12 mouse cellular contexts compared by ENCODE assay signal in the genomic region with DNA sequence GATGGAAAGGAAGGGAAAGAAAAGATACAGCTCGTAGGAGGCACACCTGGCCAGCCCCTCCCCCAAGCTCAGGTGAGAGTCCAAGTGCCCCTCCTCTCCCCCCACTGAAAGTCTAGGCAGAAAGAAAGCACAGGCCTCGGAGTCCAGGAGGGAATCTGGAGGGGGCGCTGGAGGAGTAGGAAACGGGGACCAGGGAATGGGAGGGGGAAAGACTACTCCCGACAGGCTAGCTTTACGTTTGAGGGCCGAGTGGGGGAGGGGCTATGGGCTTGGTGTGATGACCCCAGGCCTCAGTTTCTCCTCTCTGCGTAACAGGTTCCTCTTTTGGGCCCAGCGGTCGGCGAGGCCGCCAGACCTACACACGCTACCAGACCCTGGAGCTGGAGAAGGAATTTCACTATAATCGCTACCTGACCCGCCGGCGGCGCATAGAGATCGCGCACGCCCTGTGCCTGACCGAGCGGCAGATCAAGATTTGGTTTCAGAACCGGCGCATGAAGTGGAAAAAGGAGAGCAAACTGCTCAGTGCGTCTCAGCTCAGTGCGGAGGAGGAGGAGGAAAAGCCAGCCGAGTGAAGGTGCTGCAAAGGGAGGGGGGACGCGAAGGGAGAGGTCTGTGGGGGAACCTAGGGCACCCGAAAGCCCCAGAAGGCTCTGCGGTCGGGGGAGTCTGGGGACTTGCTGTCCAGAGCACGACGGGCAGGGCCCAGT. TPM values are rescaled to one million over a fixed set of nuclear protein-coding genes. Genes with fewer than 3 reads are reported as not detected.
DNase-seq lines count a peak whose midpoint lies in the region; ATAC-seq lines count a peak whose summit lies in the region.
"Had no signal": no experiment of that assay in that cellular context is flagged by ENCODE, and none has a peak within 500 bp of the region (broad histone marks: within the 10 kb centered on the region; RNA-seq: fewer than 3 reads in every experiment).

No protein-coding gene starts in this region.

- 3% methylated on average over 35 of the region's 35 CpGs for WGBS in lung, embryonic 15.5 days
- WGBS in stomach, embryonic 14.5 days: 1% methylated on average over 35 of the region's 35 CpGs

- no peaks in the 10 kb centered on the region for H3K36me3 ChIP-seq in lung, embryonic 15.5 days
- H3K36me3 ChIP-seq in stomach, embryonic 14.5 days (ENCODE audit: control insufficient read depth, insufficient read depth, low read length): no peaks in the 10 kb centered on the region
- H3K36me3 ChIP-seq: midbrain, embryonic 15.5 days had no signal

- peaks cover 20% of the 10 kb centered on the region for H3K4me1 ChIP-seq in lung, embryonic 15.5 days
- peaks cover 4% of the 10 kb centered on the region; the same call in 1 of the 2 replicates for H3K4me1 ChIP-seq in stomach, embryonic 14.5 days (ENCODE audit: control insufficient read depth, insufficient read depth, low read length)

- peaks cover 96% of the 10 kb centered on the region for H3K27me3 ChIP-seq in lung, embryonic 15.5 days
- H3K27me3 ChIP-seq in stomach, embryonic 14.5 days (ENCODE audit: control insufficient read depth, insufficient read depth, low read length): peaks cover 24% of the 10 kb centered on the region

- no peak for ATAC-seq in CD4-positive, CD25-positive, alpha-beta regulatory T cell, adult 4 months
- no peak for ATAC-seq in lung, embryonic 15.5 days (ENCODE audit: borderline replicate concordance, extremely low read depth, low FRiP score, low TSS enrichment)
- ATAC-seq in stomach, embryonic 14.5 days (ENCODE audit: insufficient number of reproducible peaks, insufficient read depth, low FRiP score, low read depth): no peak
- ATAC-seq: midbrain, embryonic 15.5 days had no signal

- peak; percentile 40 for DNase-seq in CD4-positive, CD25-positive, alpha-beta regulatory T cell, adult 2 months (ENCODE audit: low read depth, low spot score)
- no peak for DNase-seq in lung, postnatal 14 days
- peak; percentile 76 for DNase-seq in kidney, postnatal 10 days
- DNase-seq in thymus, postnatal 14 days: no peak
- no peak for DNase-seq in right cerebral cortex, postnatal 36 days (ENCODE audit: low spot score in 2 of 2)
- DNase-seq: cerebellum, adult 11-12 months; heart, postnatal 10 days; spleen, adult 18-20 months had no signal

- peak overlapping the region; percentile 70 for H3K4me2 ChIP-seq in lung, embryonic 15.5 days
- peak overlapping the region; percentile 95 for H3K4me2 ChIP-seq in stomach, embryonic 14.5 days (replicated peaks; ENCODE audit: low read depth, low read length)
- H3K4me2 ChIP-seq: midbrain, embryonic 15.5 days had no signal

- H3K4me3 ChIP-seq in lung, embryonic 15.5 days: peak overlapping the region; percentile 57
- peak overlapping the region; percentile 47 for H3K4me3 ChIP-seq in stomach, embryonic 14.5 days (ENCODE audit: low read depth, low read length)
- H3K4me3 ChIP-seq: midbrain, embryonic 15.5 days had no signal

- H3K27ac ChIP-seq in lung, embryonic 15.5 days: peak overlapping the region; percentile 85
- H3K27ac ChIP-seq in stomach, embryonic 14.5 days (ENCODE audit: low read length): peak overlapping the region; percentile 100
- H3K27ac ChIP-seq: midbrain, embryonic 15.5 days had no signal

- H3K9me3 ChIP-seq in lung, embryonic 15.5 days: no peaks in the 10 kb centered on the region
- no peaks in the 10 kb centered on the region for H3K9me3 ChIP-seq in stomach, embryonic 14.5 days (ENCODE audit: control insufficient read depth, low read depth, low read length)
- H3K9me3 ChIP-seq: midbrain, embryonic 15.5 days had no signal

- H3K9ac ChIP-seq in lung, embryonic 15.5 days: peak overlapping the region; percentile 63
- H3K9ac ChIP-seq in stomach, embryonic 14.5 days (replicated peaks; ENCODE audit: low read depth, low read length): peak overlapping the region; percentile 69
- H3K9ac ChIP-seq: midbrain, embryonic 15.5 days had no signal

RNA-seq across cellular contexts. Expression of gene Hoxb5, which starts 2.6 kb away (rescaled TPM):
- polyA plus RNA-seq in CD4-positive, CD25-positive, alpha-beta regulatory T cell, adult 4 months (2017; shearing (Covaris generic)): not detected
- 46.1 and 54.1 TPM in 2 replicates for polyA plus RNA-seq in lung, embryonic 15.5 days (2015; fragmentation: Nextera tagmentation; extraction: Ambion mirVana)
- polyA plus RNA-seq in stomach, embryonic 14.5 days (2014; fragmentation: Nextera tagmentation; extraction: Ambion mirVana): 21.2 and 23.3 TPM in 2 replicates

RNA-seq across cellular contexts. Expression of gene Hoxb6, which starts 8.2 kb away (rescaled TPM):
- polyA plus RNA-seq in CD4-positive, CD25-positive, alpha-beta regulatory T cell, adult 4 months (2017; shearing (Covaris generic)): not detected
- 15.2 and 16.9 TPM in 2 replicates for polyA plus RNA-seq in lung, embryonic 15.5 days (2015; fragmentation: Nextera tagmentation; extraction: Ambion mirVana)
- 12.4 TPM in 2 replicates for polyA plus RNA-seq in stomach, embryonic 14.5 days (2014; fragmentation: Nextera tagmentation; extraction: Ambion mirVana)

RNA-seq across cellular contexts. Expression of gene Hoxb7, which starts 14.1 kb away (rescaled TPM):
- not detected for polyA plus RNA-seq in CD4-positive, CD25-positive, alpha-beta regulatory T cell, adult 4 months (2017; shearing (Covaris generic))
- polyA plus RNA-seq in lung, embryonic 15.5 days (2015; fragmentation: Nextera tagmentation; extraction: Ambion mirVana): 2.5 and 3.0 TPM in 2 replicates
- 8.4 and 14.0 TPM in 2 replicates for polyA plus RNA-seq in stomach, embryonic 14.5 days (2014; fragmentation: Nextera tagmentation; extraction: Ambion mirVana)
- polyA plus RNA-seq: midbrain, embryonic 15.5 days had no signal

RNA-seq across cellular contexts. Expression of gene Hoxb4, which starts 17.6 kb away (rescaled TPM):
- polyA plus RNA-seq in CD4-positive, CD25-positive, alpha-beta regulatory T cell, adult 4 months (2017; shearing (Covaris generic)): 1 to 10 TPM; 1.9 to 2.5 TPM
- polyA plus RNA-seq in lung, embryonic 15.5 days (2015; fragmentation: Nextera tagmentation; extraction: Ambion mirVana): 4.3 and 4.4 TPM in 2 replicates
- 3.5 and 3.7 TPM in 2 replicates for polyA plus RNA-seq in stomach, embryonic 14.5 days (2014; fragmentation: Nextera tagmentation; extraction: Ambion mirVana)
- polyA plus RNA-seq: midbrain, embryonic 15.5 days had no signal

RNA-seq across cellular contexts. Expression of gene Hoxb8, which starts 18.8 kb away (rescaled TPM):
- polyA plus RNA-seq in CD4-positive, CD25-positive, alpha-beta regulatory T cell, adult 4 months (2017; shearing (Covaris generic)): not detected
- polyA plus RNA-seq in lung, embryonic 15.5 days (2015; fragmentation: Nextera tagmentation; extraction: Ambion mirVana): 0.91 and 1.0 TPM in 2 replicates
- polyA plus RNA-seq in stomach, embryonic 14.5 days (2014; fragmentation: Nextera tagmentation; extraction: Ambion mirVana): 2.3 and 2.7 TPM in 2 replicates
- polyA plus RNA-seq: midbrain, embryonic 15.5 days had no signal

Comparison
In these comparisons a context has a peak if more than half of its experiments do, and no peak if none do; other contexts are left out.
1. DNase-seq: peak in CD4-positive, CD25-positive, alpha-beta regulatory T cell, adult 2 months (single experiment) and kidney, postnatal 10 days (single experiment); none in lung, postnatal 14 days (single experiment), thymus, postnatal 14 days (single experiment) and right cerebral cortex, postnatal 36 days (0 of 2).
2. RNA of gene Hoxb5, which starts 2.6 kb away (polyA plus RNA-seq): 46.1 to 54.1 TPM in lung, embryonic 15.5 days and 21.2 to 23.3 TPM in stomach, embryonic 14.5 days; not detected in CD4-positive, CD25-positive, alpha-beta regulatory T cell, adult 4 months; every median in the first group is over 10 times any median in the second.
3. RNA of gene Hoxb6, which starts 8.2 kb away (polyA plus RNA-seq): 15.2 to 16.9 TPM in lung, embryonic 15.5 days and 12.4 TPM in stomach, embryonic 14.5 days; not detected in CD4-positive, CD25-positive, alpha-beta regulatory T cell, adult 4 months; every median in the first group is over 10 times any median in the second.